Mouse (Mus musculus): ENCODE measurements at regions not wholly inside any gene's neighbourhood (a gene's known extent, or its start where the extent isn't known, plus 50 kb on each side); places are given as distances from the start of the nearest gene placed in this dataset.
"Not testable (repeated sequence)": the region's sequence is repeated elsewhere in the genome, so short reads cannot be mapped to it uniquely, and the experiment has no call there.

DNA sequence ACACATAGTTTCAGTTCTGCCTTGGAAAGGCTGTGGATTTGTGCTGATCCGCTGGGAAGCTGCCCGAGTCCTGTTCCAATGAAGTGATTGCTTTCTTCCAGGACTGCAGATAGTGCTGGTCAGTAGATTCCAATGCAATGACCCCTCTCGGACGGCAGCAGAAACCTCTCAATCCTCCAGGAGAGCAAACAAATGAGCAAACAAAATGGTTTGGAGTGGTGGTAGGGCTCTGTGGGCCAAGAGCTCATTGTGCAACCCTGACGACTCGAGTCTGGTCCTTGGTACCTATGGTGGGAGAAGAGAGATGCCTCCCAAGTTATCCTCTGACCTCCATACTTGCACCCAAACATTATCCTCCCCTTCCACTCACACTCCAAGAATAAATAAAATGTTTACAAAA lies 284.8 kb downstream of the Etnk1 start:
- Histone ChIP-seq H3K4me3 (ENCODE audit: low read depth, low read length) (no peak overlapping the region), H3K4me1 (ENCODE audit: control insufficient read depth, low read depth, low read length) (no peaks in the 10 kb centered on the region), H3K9me3 (replicated peaks; ENCODE audit: control insufficient read depth, low read length) (no peaks in the 10 kb centered on the region), H3K36me3 (ENCODE audit: control insufficient read depth, insufficient read depth) (no peaks in the 10 kb centered on the region), H3K27ac (ENCODE audit: low read length) (no peak overlapping the region), H3K27me3 (ENCODE audit: control insufficient read depth, insufficient read depth, low read depth, low read length) (no peaks in the 10 kb centered on the region), H3K4me2 (ENCODE audit: low read depth, low read length) (no peak overlapping the region), H3K9ac (ENCODE audit: low read depth, low read length) (no peak overlapping the region)
- WGBS (ENCODE audit: insufficient replicate concordance): 53% methylated on average over 6 of the region's 6 CpGs
- no peak for ATAC-seq (ENCODE audit: low read depth)

DNA sequence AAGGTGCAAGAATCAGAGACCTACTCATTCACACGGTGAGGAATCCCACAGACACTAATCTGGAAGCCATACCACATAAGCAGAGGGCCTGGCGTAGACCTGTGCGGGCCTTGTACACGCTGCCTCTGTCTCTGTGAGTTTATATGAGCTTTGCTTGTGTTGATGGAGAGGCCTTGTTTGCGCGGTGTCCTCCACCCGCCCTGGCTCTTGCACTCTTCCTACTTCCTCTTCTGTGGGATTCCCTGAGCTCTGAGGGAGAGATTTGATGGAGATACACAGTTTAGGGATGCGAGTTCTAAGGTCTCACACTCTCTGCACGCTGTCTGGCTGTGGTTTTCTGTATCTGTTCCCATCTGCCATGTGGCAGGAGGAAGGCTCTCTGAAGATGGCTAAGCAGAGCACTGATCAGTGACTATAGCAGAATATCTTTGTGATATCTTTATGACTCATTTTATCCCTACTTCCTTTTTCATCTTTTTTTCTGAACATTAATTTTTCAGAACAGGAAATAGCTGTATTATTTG lies 287.7 kb downstream of the Etnk1 start:
- no peaks in the 10 kb centered on the region for H3K27me3 ChIP-seq (ENCODE audit: control insufficient read depth, insufficient read depth, low read depth, low read length)
- no peak overlapping the region for H3K4me2 ChIP-seq (ENCODE audit: low read depth, low read length)
- ATAC-seq (ENCODE audit: low read depth): no peak
- H3K27ac ChIP-seq (ENCODE audit: low read length): no peak overlapping the region
- no peaks in the 10 kb centered on the region for H3K36me3 ChIP-seq (ENCODE audit: control insufficient read depth, insufficient read depth)
- H3K9me3 ChIP-seq (replicated peaks; ENCODE audit: control insufficient read depth, low read length): no peaks in the 10 kb centered on the region
- no peak overlapping the region for H3K9ac ChIP-seq (ENCODE audit: low read depth, low read length)
- H3K4me1 ChIP-seq (ENCODE audit: control insufficient read depth, low read depth, low read length): no peaks in the 10 kb centered on the region
- WGBS (ENCODE audit: insufficient replicate concordance): 69% methylated on average over 9 of the region's 9 CpGs
- H3K4me3 ChIP-seq (ENCODE audit: low read depth, low read length): no peak overlapping the region

DNA sequence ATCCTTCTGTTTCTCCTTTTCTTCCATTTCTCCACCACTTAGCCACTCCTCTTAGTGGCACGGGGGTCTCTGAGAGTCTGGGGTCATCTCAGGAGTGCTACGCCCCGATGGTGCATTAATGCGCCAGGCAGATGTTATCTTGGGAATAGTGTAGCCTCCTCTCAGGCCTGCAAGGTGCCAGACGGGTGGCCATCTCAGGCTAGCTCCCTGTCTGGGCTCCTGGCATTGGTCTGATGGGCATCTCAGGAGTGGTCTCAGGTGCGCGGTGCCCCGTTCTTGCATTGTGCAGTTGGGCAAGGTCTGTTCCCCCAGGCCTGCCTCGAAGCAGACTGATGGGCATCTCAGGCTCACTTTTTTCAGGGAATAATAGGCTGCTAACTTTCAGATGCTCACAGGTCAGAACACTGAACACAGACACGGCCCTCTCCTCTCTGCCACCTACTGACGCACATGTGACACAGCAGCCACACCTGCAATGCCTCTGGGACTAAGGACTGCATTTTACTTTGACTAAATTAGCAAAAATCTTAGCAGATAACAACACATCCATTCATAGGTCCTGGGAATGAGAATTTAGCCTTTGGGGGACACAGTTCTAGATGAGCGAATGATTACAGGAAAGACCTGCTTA lies 298.0 kb downstream of the Etnk1 start:
- no peak for ATAC-seq (ENCODE audit: low read depth)
- Histone ChIP-seq H3K9ac (ENCODE audit: low read depth, low read length) (no peak overlapping the region), H3K4me3 (ENCODE audit: low read depth, low read length) (no peak overlapping the region), H3K36me3 (ENCODE audit: control insufficient read depth, insufficient read depth) (no peaks in the 10 kb centered on the region), H3K4me2 (ENCODE audit: low read depth, low read length) (no peak overlapping the region), H3K9me3 (replicated peaks; ENCODE audit: control insufficient read depth, low read length) (no peaks in the 10 kb centered on the region), H3K27ac (ENCODE audit: low read length) (no peak overlapping the region), H3K27me3 (ENCODE audit: control insufficient read depth, insufficient read depth, low read depth, low read length) (no peaks in the 10 kb centered on the region), H3K4me1 (ENCODE audit: control insufficient read depth, low read depth, low read length) (no peaks in the 10 kb centered on the region)
- WGBS (ENCODE audit: insufficient replicate concordance): 57% methylated on average over 12 of the region's 12 CpGs

DNA sequence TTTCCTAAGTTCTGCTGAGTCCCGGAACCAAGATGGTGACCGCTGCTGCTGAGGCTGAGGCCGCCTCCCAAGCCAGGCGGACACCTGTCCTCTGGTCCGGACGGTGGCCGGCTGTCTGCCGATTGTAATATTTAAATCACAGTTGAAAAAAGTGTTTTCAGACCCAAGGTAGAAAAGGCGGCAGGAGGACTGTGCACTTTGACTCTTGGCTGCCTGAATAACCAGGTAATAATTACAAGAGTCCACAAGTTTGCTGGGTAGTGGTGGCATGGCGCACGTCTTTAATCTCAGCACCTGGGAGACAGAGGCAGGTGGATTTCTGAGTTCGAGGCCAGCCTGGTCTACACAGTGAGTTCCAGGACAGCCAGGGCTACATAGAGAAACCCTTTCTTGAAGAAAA lies 305.7 kb downstream of the Etnk1 start:
- ATAC-seq (ENCODE audit: low read depth); H3K4me1 ChIP-seq (ENCODE audit: control insufficient read depth, low read depth, low read length); H3K27me3 ChIP-seq (ENCODE audit: control insufficient read depth, insufficient read depth, low read depth, low read length); H3K4me2 ChIP-seq (ENCODE audit: low read depth, low read length); H3K36me3 ChIP-seq (ENCODE audit: control insufficient read depth, insufficient read depth); H3K4me3 ChIP-seq (ENCODE audit: low read depth, low read length); H3K27ac ChIP-seq (ENCODE audit: low read length); H3K9me3 ChIP-seq (replicated peaks; ENCODE audit: control insufficient read depth, low read length); H3K9ac ChIP-seq (ENCODE audit: low read depth, low read length): not testable (repeated sequence)
- WGBS (ENCODE audit: insufficient replicate concordance): 76% methylated on average over 10 of the region's 12 CpGs

DNA sequence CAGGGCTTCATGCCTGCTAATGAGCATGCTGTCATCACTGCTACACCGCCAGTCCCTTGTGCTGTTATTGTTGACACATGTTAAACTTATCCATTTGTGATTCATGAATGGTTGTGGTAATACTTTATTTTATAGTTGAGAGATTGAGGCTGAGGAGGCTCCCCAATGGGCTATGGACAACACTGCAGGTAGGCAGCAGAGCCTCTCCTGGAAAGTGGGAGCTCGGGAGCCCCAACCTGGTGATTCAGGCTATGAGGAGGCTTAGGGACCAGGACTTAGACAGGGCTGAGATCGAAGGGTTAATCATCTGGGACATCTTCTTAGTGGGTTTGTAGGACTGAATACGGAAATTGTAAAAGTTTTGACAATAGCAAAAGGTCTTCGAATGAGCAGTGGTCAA lies 307.4 kb downstream of the Etnk1 start:
- Histone ChIP-seq H3K4me1 (ENCODE audit: control insufficient read depth, low read depth, low read length) (no peaks in the 10 kb centered on the region; the same call in 1 of the 2 replicates), H3K27ac (ENCODE audit: low read length) (no peak overlapping the region), H3K27me3 (ENCODE audit: control insufficient read depth, insufficient read depth, low read depth, low read length) (no peaks in the 10 kb centered on the region), H3K4me3 (ENCODE audit: low read depth, low read length) (no peak overlapping the region), H3K9me3 (replicated peaks; ENCODE audit: control insufficient read depth, low read length) (no peaks in the 10 kb centered on the region; the same call in 1 of the 2 replicates), H3K36me3 (ENCODE audit: control insufficient read depth, insufficient read depth) (no peaks in the 10 kb centered on the region), H3K9ac (ENCODE audit: low read depth, low read length) (no peak overlapping the region), H3K4me2 (ENCODE audit: low read depth, low read length) (no peak overlapping the region)
- 64% methylated on average over 5 of the region's 5 CpGs for WGBS (ENCODE audit: insufficient replicate concordance)
- ATAC-seq (ENCODE audit: low read depth): no peak

DNA sequence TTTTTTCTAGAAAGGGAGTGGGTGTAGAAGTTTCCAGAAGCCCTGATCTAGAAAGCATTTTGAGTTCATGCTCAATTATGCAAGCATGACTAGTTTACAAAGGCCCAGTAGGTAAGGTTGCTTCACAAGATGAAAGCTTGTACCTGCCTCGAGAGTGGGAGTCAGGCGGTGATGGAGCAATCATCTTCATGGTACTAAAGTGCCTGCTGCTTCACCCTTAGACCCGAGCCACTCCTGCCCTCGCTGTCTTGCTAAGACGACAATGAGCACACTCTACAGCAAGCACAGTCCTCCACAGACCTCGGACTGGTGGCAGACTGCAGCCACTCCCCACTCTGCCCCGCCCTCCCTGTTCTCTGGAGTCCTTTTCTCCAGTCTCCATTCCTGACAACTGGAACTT lies 308.3 kb downstream of the Etnk1 start:
- Histone ChIP-seq H3K27ac (ENCODE audit: low read length) (no peak overlapping the region), H3K9me3 (replicated peaks; ENCODE audit: control insufficient read depth, low read length) (no peaks in the 10 kb centered on the region; the same call in 1 of the 2 replicates), H3K4me1 (ENCODE audit: control insufficient read depth, low read depth, low read length) (no peaks in the 10 kb centered on the region; the same call in 1 of the 2 replicates), H3K4me2 (ENCODE audit: low read depth, low read length) (no peak overlapping the region), H3K9ac (ENCODE audit: low read depth, low read length) (no peak overlapping the region), H3K36me3 (ENCODE audit: control insufficient read depth, insufficient read depth) (no peaks in the 10 kb centered on the region), H3K27me3 (ENCODE audit: control insufficient read depth, insufficient read depth, low read depth, low read length) (no peaks in the 10 kb centered on the region), H3K4me3 (ENCODE audit: low read depth, low read length) (no peak overlapping the region)
- WGBS (ENCODE audit: insufficient replicate concordance): 51% methylated on average over 7 of the region's 7 CpGs
- no peak for ATAC-seq (ENCODE audit: low read depth)

DNA sequence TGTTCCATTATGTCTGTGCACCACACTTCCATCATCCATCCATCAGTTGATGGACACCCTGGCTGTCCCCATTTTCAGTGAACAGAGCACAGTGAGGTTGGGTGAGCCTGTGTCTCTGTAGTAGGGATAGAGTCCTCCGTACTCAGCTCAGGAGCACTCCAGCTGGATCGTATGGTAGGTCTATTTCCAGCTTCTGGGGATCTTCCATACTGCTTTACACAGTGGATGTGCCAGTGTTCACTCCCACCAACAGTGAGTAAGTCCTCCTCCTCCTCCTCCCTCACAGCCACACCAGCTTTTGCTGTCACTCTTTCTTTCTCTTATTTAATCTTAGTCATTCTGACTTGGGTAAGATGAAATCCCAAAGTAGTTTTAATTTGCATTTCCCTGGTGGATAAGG lies 310.4 kb downstream of the Etnk1 start:
- Histone ChIP-seq H3K9me3 (replicated peaks; ENCODE audit: control insufficient read depth, low read length) (no peaks in the 10 kb centered on the region; the same call in 1 of the 2 replicates), H3K36me3 (ENCODE audit: control insufficient read depth, insufficient read depth) (no peaks in the 10 kb centered on the region), H3K9ac (ENCODE audit: low read depth, low read length) (no peak overlapping the region), H3K4me1 (ENCODE audit: control insufficient read depth, low read depth, low read length) (no peaks in the 10 kb centered on the region; the same call in 1 of the 2 replicates), H3K4me2 (ENCODE audit: low read depth, low read length) (no peak overlapping the region), H3K4me3 (ENCODE audit: low read depth, low read length) (no peak overlapping the region), H3K27ac (ENCODE audit: low read length) (no peak overlapping the region), H3K27me3 (ENCODE audit: control insufficient read depth, insufficient read depth, low read depth, low read length) (no peaks in the 10 kb centered on the region)
- no peak for ATAC-seq (ENCODE audit: low read depth)
- 72% methylated on average over 2 of the region's 2 CpGs for whole genome bisulfite sequencing (ENCODE audit: insufficient replicate concordance)

DNA sequence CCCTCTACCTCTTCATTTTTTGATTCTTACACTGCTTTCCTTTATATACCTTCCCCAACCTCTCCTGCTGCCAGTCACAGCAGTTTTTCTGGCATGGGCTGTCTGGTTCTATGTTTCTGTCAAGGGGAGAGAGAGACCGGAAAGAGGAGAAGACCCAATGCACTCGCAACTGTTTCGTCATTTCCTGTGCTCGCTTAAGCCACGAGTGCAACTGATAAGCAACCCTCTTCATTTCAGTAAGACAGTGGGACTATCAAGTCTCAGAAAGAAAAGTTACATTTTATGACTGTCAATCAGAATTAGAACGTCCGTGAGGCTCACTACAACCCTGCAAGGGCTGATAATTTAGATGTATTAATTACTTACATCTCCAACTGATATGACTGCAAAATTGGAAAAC lies 312.2 kb downstream of the Etnk1 start:
- ATAC-seq (ENCODE audit: low read depth): no peak

DNA sequence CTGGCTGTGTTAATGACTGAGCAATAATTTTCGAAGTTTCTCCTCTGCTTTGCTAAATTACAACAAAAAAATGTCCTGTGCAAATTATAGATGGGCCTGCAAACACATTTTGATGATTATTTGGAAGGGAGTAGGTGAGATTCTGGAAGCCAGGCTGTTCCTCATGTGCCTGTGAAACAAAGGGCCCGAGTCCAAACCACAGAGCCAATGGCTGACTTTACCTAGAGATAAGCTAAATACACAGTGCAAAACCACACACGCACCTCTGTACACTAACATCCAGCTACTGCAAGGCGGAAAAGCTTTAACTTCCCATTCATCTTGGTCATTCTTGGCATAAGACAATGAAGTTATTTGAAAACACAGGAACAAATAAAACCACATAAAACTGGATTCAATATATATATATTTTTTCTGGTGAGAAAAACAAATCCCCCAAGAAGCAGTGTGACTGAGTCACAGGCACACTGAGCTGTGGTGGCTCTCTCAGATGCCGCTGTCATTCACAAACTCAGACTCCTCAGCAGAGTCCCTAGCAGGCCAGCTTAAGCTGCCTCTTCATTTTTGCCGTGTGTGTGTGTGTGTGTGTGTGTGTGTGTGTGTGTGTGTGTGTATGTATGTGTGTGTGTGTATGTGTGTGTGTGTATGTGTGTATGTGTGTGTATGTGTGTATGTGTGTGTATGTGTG lies 312.8 kb downstream of the Etnk1 start:
- Histone ChIP-seq H3K27me3 (ENCODE audit: control insufficient read depth, insufficient read depth, low read depth, low read length) (no peaks in the 10 kb centered on the region), H3K9ac (ENCODE audit: low read depth, low read length) (no peak overlapping the region), H3K9me3 (replicated peaks; ENCODE audit: control insufficient read depth, low read length) (no peaks in the 10 kb centered on the region; the same call in 1 of the 2 replicates), H3K27ac (ENCODE audit: low read length) (no peak overlapping the region), H3K4me1 (ENCODE audit: control insufficient read depth, low read depth, low read length) (no peaks in the 10 kb centered on the region; the same call in 1 of the 2 replicates), H3K4me3 (ENCODE audit: low read depth, low read length) (no peak overlapping the region), H3K36me3 (ENCODE audit: control insufficient read depth, insufficient read depth) (no peaks in the 10 kb centered on the region), H3K4me2 (ENCODE audit: low read depth, low read length) (no peak overlapping the region)
- 32% methylated on average over 6 of the region's 6 CpGs for WGBS (ENCODE audit: insufficient replicate concordance)
- ATAC-seq (ENCODE audit: low read depth): peak; percentile 67

More for the DNA sequence above, 312.2 kb downstream of the Etnk1 start:
- 6% methylated on average over 7 of the region's 7 CpGs for WGBS (ENCODE audit: insufficient replicate concordance)
- H3K36me3 ChIP-seq (ENCODE audit: control insufficient read depth, insufficient read depth): no peaks in the 10 kb centered on the region
- no peak overlapping the region for H3K4me2 ChIP-seq (ENCODE audit: low read depth, low read length)
- no peaks in the 10 kb centered on the region; the same call in 1 of the 2 replicates for H3K4me1 ChIP-seq (ENCODE audit: control insufficient read depth, low read depth, low read length)
- no peak overlapping the region for H3K4me3 ChIP-seq (ENCODE audit: low read depth, low read length)
- H3K27ac ChIP-seq (ENCODE audit: low read length): no peak overlapping the region
- no peaks in the 10 kb centered on the region; the same call in 1 of the 2 replicates for H3K9me3 ChIP-seq (replicated peaks; ENCODE audit: control insufficient read depth, low read length)
- no peak overlapping the region for H3K9ac ChIP-seq (ENCODE audit: low read depth, low read length)
- H3K27me3 ChIP-seq (ENCODE audit: control insufficient read depth, insufficient read depth, low read depth, low read length): no peaks in the 10 kb centered on the region

Data from liver, embryonic 16.5 days (tissue).